Mouse (Mus musculus): ENCODE results near the gene Ifih1. TPM values are rescaled to one million over a fixed set of nuclear protein-coding genes. Genes with fewer than 3 reads are reported as not detected.

The Ifih1 gene
- polyA plus RNA-seq (2015; fragmentation: Nextera tagmentation; extraction: Ambion mirVana) = 2.7 and 3.1 TPM in 2 replicates

DNA sequence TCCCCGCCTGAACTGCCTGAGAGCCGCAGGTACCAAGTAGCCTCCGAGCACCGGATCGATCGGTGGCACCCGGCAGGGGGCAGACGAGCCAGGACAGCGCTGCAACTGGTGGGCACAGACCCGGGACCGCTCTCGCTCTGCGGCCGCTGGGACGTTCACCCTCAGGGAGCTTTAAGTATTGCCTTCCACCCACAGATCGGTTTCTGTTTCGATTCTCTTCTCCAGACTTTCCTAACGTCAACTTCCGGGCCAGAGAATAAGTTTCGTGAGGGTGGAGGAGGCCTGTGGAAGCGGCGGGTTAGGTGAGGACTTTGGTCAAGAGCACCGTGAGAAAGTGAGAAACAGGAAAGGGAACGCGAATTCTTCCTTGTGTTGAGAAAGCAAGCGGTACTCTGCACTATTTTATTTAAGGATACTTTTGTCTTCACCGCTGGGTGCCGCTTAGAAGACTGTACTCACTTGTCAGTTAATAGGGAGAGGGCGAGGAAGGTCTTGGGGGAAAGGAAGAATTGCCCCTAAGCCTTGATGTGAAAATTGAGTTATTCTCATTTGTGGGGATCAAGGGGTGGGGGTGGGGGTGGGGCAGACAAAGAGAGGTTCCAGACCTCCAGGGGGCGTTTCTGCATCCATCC, at the start of gene Ifih1:
Gene Ifih1, minus strand, starts transcription at position 242 of the 632 bp plus-strand sequence.
- ATAC-seq (replicated peaks; ENCODE audit: low FRiP score) = peak; percentile 95
- Histone ChIP-seq H3K27me3 (no peaks in the 10 kb centered on the region), H3K4me3 (replicated peaks) (peak within 1 kb of the TSS; percentile 59), H3K9me3 (replicated peaks) (no peaks in the 10 kb centered on the region), H3K36me3 (no peaks in the 10 kb centered on the region), H3K4me1 (peaks cover 13% of the 10 kb centered on the region), H3K27ac (peak within 1 kb of the TSS; percentile 81), H3K9ac (peak within 1 kb of the TSS; percentile 41), H3K4me2 (peak within 1 kb of the TSS; percentile 67)
- 0% methylated on average over 30 of the region's 30 CpGs for WGBS

DNA sequence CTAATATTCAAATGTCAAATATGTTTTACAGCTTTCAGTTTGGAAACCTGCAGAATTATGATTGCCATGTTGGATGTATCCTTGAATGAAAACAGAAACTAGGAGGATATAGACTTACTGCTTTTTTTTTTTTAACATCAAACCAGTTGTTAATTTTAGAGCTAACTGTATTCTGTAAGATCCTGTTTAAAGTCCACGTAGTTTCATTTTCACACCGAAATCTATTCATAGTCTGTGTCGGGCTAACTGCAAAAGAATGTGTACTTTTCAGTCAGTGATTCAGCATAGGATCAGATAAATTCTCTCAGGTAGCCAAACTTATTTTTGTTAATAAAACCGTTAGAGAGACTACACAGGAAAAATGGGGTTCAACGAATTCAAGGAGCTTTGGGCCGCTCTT, 39.9 kb upstream of the Ifih1 start:
- Histone ChIP-seq H3K9me3 (replicated peaks) (no peaks in the 10 kb centered on the region), H3K4me3 (replicated peaks) (no peak overlapping the region), H3K4me2 (no peak overlapping the region), H3K9ac (no peak overlapping the region), H3K36me3 (no peaks in the 10 kb centered on the region), H3K27me3 (no peaks in the 10 kb centered on the region), H3K27ac (no peak overlapping the region), H3K4me1 (no peaks in the 10 kb centered on the region)
- WGBS = 87% methylated on average over 6 of the region's 6 CpGs
- no peak for ATAC-seq (replicated peaks; ENCODE audit: low FRiP score)

DNA sequence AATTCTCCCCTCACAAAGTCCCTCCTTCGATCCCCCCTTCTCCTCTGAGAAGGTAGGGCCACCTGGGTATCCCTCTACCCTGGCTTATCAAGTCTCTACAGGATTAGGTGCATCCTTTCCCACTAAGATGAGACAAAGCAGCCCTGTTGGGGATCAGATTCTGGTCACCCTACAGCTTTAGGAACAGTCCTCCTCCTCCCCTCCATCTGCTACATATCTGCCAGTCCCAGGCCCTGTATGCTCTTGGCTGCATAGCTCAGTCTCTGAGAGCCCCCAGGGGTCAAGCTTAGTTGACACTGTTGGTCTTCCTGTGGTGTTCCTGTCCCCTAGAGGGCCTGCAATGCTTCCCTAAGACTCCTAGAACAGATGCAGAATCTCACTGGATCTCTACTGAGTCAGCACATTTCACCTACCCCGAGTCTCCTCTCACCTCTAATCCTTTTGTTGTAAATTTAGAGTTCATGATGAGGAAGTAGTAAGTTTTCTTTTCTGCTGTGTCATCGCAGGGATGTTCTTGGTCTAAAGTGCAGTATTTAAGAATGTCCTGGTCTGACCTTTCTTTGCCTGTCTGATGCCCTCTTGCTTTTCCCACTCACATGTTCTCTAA, 39.0 kb upstream of the Ifih1 start:
- H3K36me3 ChIP-seq = no peaks in the 10 kb centered on the region
- no peaks in the 10 kb centered on the region for H3K4me1 ChIP-seq
- no peak overlapping the region for H3K27ac ChIP-seq
- H3K27me3 ChIP-seq = no peaks in the 10 kb centered on the region
- no peak overlapping the region for H3K9ac ChIP-seq
- WGBS = 46% methylated on average over 3 of the region's 3 CpGs
- no peak overlapping the region for H3K4me3 ChIP-seq (replicated peaks)
- H3K4me2 ChIP-seq = no peak overlapping the region
- H3K9me3 ChIP-seq (replicated peaks) = no peaks in the 10 kb centered on the region
- 0 out of 2 replicates have a peak, but pooled peaks have one; percentile 29 for ATAC-seq (replicated peaks; ENCODE audit: low FRiP score)

DNA sequence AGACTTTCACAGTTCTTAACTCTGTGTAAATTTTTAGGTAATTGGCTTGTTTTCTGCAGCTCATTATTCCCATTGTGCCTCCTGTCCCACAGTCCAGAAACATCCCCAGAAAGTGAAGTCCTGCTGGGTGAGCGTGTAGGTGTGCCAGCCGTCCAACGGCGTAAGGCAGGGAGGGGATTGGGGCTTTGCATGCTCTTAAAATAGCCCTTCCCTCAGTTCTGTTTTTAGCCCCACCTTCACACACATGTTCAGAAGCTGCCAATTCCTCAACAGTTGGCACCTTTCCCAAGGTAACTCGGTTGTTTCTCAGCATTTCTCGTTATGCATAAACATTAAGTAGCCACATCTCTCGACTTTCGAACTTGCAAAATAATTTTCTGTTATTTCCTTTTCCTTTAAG, 35.6 kb upstream of the Ifih1 start:
- Histone ChIP-seq H3K9me3 (replicated peaks) (no peaks in the 10 kb centered on the region), H3K4me3 (replicated peaks) (no peak overlapping the region), H3K27me3 (no peaks in the 10 kb centered on the region), H3K4me1 (no peaks in the 10 kb centered on the region), H3K27ac (no peak overlapping the region), H3K9ac (no peak overlapping the region), H3K36me3 (no peaks in the 10 kb centered on the region), H3K4me2 (no peak overlapping the region)
- WGBS = 84% methylated on average over 8 of the region's 8 CpGs
- no peak for ATAC-seq (replicated peaks; ENCODE audit: low FRiP score)

DNA sequence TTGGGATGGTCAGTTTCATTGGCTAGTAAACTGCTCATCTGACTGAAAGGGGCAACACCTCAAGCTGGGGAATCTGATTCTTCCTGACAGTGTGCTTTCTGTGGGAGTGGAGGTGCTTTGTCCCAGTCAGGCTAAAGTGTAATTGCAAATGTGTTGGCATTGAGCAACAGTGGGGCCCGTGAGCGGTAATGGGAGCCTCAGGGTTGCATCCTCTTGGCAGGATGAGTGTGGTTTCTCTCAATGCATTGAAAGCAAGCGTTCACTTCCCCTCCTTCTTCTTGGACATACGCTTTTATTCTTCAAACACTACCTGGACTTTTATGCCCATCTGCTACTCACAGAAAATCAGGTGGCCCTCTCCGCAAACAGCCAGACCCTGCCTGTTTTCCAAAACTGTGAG, 26.7 kb upstream of the Ifih1 start:
- WGBS = 87% methylated on average over 5 of the region's 5 CpGs

DNA sequence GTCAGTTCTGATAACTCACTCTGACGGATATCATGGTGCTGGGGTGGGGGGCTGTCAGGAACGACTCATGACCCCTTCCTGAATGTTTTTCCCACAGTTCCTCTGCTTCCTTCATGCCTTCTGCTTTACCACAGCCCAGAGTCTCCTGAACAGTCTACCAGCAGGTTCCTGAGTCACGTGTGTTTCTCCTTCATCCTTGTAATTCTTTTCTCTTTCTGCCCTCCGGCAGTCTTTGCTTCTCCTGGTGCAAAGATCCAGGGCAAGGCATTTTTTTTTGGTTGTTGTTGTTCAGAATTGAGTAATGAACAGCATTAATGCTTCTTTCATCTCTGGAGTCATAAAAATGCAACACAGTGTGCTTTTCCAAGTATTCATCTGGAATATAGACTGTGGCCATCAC, 24.7 kb upstream of the Ifih1 start:
- Histone ChIP-seq H3K4me3 (replicated peaks) (no peak overlapping the region), H3K9ac (no peak overlapping the region), H3K4me1 (no peaks in the 10 kb centered on the region), H3K36me3 (no peaks in the 10 kb centered on the region), H3K4me2 (no peak overlapping the region), H3K9me3 (replicated peaks) (no peaks in the 10 kb centered on the region), H3K27ac (no peak overlapping the region), H3K27me3 (no peaks in the 10 kb centered on the region)
- no peak for ATAC-seq (replicated peaks; ENCODE audit: low FRiP score)
- WGBS = 71% methylated on average over 4 of the region's 4 CpGs

More for the DNA sequence above, 26.7 kb upstream of the Ifih1 start:
- Histone ChIP-seq H3K36me3 (no peaks in the 10 kb centered on the region), H3K4me1 (no peaks in the 10 kb centered on the region), H3K4me2 (no peak overlapping the region), H3K4me3 (replicated peaks) (no peak overlapping the region), H3K9me3 (replicated peaks) (no peaks in the 10 kb centered on the region), H3K27ac (no peak overlapping the region), H3K9ac (no peak overlapping the region), H3K27me3 (no peaks in the 10 kb centered on the region)
- ATAC-seq (replicated peaks; ENCODE audit: low FRiP score) = no peak

DNA sequence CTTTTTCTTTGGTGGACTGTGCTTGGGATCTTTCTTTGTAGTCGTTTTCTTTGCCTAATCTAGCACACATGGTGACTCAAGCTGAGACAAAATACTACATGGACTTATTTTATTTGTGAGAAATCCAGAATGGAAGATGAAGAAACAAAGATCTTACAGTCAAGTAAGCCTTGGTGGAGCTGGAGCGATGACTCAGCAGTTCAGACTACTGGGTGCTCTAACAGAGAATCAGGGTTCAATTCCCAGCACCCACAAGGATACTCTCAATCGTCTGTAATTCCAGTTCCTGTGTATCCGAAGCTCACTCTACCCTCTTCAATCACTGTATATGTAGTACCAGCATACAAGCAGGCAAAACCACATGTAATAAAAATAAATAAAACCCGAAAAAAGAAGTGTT, 24.2 kb upstream of the Ifih1 start:
- Histone ChIP-seq H3K27ac (peak overlapping the region; percentile 29; the same call in 1 of the 2 replicates), H3K4me1 (no peaks in the 10 kb centered on the region), H3K9ac (no peak overlapping the region), H3K9me3 (replicated peaks) (no peaks in the 10 kb centered on the region), H3K4me3 (replicated peaks) (no peak overlapping the region), H3K27me3 (no peaks in the 10 kb centered on the region), H3K4me2 (no peak overlapping the region), H3K36me3 (no peaks in the 10 kb centered on the region)
- WGBS = 71% methylated on average over 5 of the region's 5 CpGs
- ATAC-seq (replicated peaks; ENCODE audit: low FRiP score) = no peak; the same call in 1 of the 2 replicates

DNA sequence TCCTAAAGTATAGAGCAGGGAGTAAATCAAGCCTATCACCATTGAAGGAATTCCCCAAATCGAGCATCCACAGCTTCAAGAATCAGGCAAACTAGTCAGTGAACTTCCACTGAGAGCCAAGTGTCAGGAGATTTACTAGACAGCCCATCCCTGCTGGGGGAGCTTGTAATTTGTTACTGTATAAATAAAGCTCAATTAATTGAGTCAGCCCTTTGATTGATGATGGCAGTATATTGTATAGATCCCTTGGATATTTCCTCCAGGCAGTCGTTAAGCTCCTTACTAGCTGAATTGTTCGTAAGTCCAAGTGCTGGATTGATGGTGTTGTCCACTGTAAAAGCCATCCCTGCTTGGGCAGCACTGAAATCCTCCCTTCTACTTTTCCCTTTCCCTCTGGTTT, 23.8 kb upstream of the Ifih1 start:
- Histone ChIP-seq H3K27me3 (no peaks in the 10 kb centered on the region), H3K9ac (no peak overlapping the region), H3K4me3 (replicated peaks) (no peak overlapping the region), H3K9me3 (replicated peaks) (no peaks in the 10 kb centered on the region), H3K27ac (peak overlapping the region; percentile 29; the same call in 1 of the 2 replicates), H3K36me3 (no peaks in the 10 kb centered on the region), H3K4me2 (no peak overlapping the region), H3K4me1 (no peaks in the 10 kb centered on the region)
- 25% methylated on average over 3 of the region's 3 CpGs for WGBS
- ATAC-seq (replicated peaks; ENCODE audit: low FRiP score) = peak; percentile 87

DNA sequence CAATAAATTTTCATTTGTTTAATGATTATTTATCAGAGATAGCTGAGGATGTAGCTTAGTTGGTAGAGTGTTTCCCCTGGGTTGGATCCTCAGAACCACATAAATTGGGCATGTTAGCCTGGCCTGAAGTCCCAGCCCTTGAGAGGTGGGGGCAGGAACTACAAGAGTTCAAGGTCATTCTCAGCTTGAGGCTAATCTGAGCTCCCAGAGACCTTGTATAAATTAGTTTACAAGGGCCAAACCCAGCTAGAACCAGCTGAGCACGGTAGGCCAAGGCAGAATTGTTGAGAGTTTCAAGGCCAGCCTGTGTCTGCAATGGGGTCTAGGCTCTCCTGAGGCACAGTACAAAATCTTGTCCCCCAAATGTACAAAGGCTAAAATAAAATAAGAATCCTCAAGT, 19.5 kb upstream of the Ifih1 start:
- no peak overlapping the region for H3K9ac ChIP-seq
- WGBS = 48% methylated on average over 1 of the region's 1 CpGs
- H3K27ac ChIP-seq = no peak overlapping the region
- no peak overlapping the region for H3K4me2 ChIP-seq
- no peaks in the 10 kb centered on the region for H3K4me1 ChIP-seq
- no peaks in the 10 kb centered on the region for H3K27me3 ChIP-seq
- no peaks in the 10 kb centered on the region for H3K36me3 ChIP-seq
- H3K4me3 ChIP-seq (replicated peaks) = no peak overlapping the region
- no peak for ATAC-seq (replicated peaks; ENCODE audit: low FRiP score)
- no peaks in the 10 kb centered on the region for H3K9me3 ChIP-seq (replicated peaks)

DNA sequence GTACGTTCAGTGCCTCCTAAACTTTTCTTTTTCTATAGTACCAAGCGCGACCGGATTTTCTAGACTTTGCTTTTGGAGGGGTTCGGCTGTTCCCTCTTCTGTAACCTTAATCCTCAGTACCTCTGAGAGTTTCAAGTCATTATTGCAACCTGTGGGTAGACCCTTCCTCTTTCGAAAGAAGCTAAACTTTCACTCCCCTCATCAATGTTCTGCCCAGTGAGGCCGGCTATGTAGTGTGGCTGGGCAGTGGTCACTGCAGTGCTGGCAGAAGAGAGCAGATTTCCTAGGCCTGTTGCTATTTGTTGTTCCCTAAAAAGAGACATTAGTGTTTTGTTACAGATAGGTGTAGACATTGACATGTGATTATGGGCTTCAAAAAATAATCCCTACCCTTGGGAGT, 18.8 kb upstream of the Ifih1 start:
- H3K9ac ChIP-seq = no peak overlapping the region

DNA sequence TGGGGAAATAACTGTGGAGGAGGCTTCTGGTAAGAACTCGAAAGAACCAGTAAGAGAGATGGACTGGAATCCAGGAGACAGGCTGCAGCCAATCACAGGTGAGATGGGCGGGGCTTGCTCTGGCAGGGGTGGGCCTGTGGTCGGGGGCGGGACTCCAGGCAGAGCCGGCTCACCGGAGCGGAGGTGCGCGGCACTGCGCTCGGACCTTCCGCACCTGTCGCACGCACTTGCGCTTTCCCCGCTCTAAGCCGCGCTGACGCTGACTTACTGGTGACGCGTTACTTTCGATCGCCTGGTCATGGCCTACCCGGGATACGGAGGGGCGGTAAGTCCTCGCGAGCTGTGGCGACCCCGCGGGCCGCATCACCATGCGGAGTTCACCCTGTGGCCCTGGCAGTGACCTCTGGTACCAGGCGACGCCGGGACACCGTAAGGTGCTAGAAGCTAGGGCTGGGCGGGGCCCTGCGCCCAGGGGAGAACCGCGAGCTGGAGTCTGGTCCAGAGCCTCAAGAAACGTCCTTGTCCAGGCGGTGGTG, 18.1 kb upstream of the Ifih1 start, which contains the start of gene Gca:
Gene Gca, plus strand, starts transcription at position 151 of the 536 bp plus-strand sequence.
- peak within 1 kb of the TSS; percentile 78 for H3K4me2 ChIP-seq
- no peak within 1 kb of the TSS for H3K27ac ChIP-seq
- 1% methylated on average over 43 of the region's 43 CpGs for WGBS

More for the DNA sequence above, 18.8 kb upstream of the Ifih1 start:
- Histone ChIP-seq H3K27ac (no peak overlapping the region), H3K9me3 (replicated peaks) (no peaks in the 10 kb centered on the region), H3K4me1 (no peaks in the 10 kb centered on the region), H3K4me2 (peak overlapping the region; percentile 78), H3K27me3 (no peaks in the 10 kb centered on the region), H3K4me3 (replicated peaks) (peak overlapping the region; percentile 56), H3K36me3 (no peaks in the 10 kb centered on the region)
- ATAC-seq (replicated peaks; ENCODE audit: low FRiP score) = no peak
- WGBS = 69% methylated on average over 7 of the region's 7 CpGs

DNA sequence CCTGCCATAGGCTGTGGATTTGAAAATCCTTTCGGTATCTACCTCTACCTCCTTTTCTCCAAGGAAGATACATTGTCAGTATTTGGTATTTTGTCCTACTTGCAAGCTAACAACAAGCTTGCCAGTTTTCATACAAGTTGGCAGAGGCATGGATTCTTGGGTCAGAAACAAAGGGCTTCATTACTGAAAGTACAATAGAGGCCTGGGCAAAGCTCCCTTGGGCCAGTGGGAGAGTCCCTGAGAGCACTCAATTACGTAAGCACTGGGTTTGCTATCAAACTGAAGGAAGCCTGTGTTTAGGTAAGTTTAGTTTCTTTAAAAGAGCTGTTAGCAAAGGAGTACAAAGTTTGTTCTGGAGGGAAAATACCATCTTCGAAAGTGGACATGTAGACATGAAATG, 16.5 kb upstream of the Ifih1 start:
- H3K9ac ChIP-seq = no peak overlapping the region
- WGBS = 92% methylated on average over 3 of the region's 3 CpGs
- H3K9me3 ChIP-seq (replicated peaks) = no peaks in the 10 kb centered on the region
- no peak overlapping the region for H3K27ac ChIP-seq
- no peak for ATAC-seq (replicated peaks; ENCODE audit: low FRiP score)
- no peaks in the 10 kb centered on the region for H3K4me1 ChIP-seq
- H3K4me3 ChIP-seq (replicated peaks) = no peak overlapping the region
- no peaks in the 10 kb centered on the region for H3K36me3 ChIP-seq
- no peaks in the 10 kb centered on the region for H3K27me3 ChIP-seq
- H3K4me2 ChIP-seq = no peak overlapping the region

More for the DNA sequence above, 18.1 kb upstream of the Ifih1 start, which contains the start of gene Gca:
- Histone ChIP-seq H3K36me3 (no peaks in the 10 kb centered on the region), H3K9me3 (replicated peaks) (no peaks in the 10 kb centered on the region), H3K27me3 (no peaks in the 10 kb centered on the region), H3K4me1 (no peaks in the 10 kb centered on the region), H3K4me3 (replicated peaks) (peak within 1 kb of the TSS; percentile 56), H3K9ac (peak within 1 kb of the TSS; percentile 40)
- ATAC-seq (replicated peaks; ENCODE audit: low FRiP score) = peak; percentile 99
